Mouse (Mus musculus): ENCODE measurements around the gene Pdgfd.
"Not testable (repeated sequence)": the region's sequence is repeated elsewhere in the genome, so short reads cannot be mapped to it uniquely, and the experiment has no call there.

Gene Pdgfd

DNA sequence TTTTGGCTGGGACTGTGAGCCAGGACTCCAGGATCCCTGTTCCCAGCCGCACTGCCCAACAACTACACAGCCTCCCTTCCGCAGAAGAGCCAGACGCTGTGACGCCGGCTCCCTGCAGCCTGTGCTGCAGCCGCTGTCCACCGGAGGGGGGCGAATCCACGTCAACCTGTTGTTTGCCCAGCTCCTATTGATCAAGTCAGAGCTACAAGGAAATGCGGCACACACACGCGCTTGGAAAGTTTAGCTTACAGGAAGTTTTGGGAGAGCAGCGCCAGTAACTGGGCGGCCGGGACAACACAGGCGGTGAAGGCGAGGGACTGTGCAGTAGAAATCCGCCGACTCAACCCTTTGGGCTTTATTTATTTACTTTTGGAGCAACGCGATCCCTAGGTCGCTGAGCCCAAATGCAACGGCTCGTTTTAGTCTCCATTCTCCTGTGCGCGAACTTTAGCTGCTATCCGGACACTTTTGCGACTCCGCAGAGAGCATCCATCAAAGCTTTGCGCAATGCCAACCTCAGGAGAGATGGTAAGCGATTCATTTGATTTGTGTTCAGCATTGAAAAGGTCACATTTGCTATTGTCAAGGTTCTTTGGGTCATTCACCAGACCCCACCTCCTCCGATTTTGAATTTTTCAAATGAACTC is at the start of gene Pdgfd:
Gene Pdgfd (plus strand): TSS at position 194 of the 647 bp plus-strand sequence.
- DNase-seq (ENCODE audit: low spot score): peak; percentile 50

- no peak for DNase-seq (ENCODE audit: low spot score)
Measured at GRCm38 (mm10) chr9:6169038-6169431, 651 bp downstream of the Pdgfd start.

GRCm38 (mm10) chr9:6170962-6171361 is 2.6 kb downstream of the Pdgfd start:
- no peak for DNase-seq (ENCODE audit: low spot score)

DNA sequence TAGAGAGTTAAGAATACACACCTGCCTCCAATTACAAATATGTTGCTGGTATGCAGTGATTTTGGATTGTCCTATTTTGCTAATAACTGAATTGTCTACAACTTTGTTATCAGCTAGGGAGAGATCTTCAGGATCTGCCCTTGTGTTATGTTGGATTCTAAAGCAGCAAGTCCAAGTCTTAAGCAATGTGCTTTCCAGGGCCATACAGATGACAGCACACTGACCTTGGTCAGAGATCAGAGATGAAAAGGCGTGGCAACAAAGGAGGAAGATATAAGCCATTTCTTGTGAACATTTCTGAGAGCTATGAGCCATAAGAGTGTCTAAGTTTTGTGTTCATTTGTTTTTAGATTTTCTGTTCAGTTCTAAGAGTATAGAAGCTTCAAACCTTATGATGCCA is 4.9 kb downstream of the Pdgfd start:
- no peak for DNase-seq (ENCODE audit: low spot score)

DNA sequence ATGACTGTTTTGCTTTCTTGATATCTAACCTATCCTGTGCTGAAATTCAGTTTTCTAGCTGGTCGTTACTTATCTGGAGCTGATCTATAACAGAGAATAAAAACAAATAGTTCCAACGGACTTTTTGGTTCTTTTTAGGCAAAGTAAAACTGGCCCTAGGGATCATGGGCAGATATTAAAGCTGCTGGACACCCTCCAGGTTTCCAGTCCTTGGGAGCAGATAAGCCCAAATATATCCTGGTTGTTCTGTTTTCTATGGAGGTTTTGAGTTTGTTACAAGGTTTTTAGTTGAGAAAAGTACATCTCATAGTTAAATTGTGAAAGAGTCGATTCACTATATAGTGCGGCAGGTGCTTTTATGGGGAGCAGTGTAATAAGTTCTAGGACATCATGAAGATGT is 7.3 kb downstream of the Pdgfd start:
- DNase-seq (ENCODE audit: low spot score): no peak

- DNase-seq (ENCODE audit: low spot score): no peak
Measured at GRCm38 (mm10) chr9:6182307-6182923, 14.0 kb downstream of the Pdgfd start.

GRCm38 (mm10) chr9:6187955-6188354 is 19.6 kb downstream of the Pdgfd start:
- no peak for DNase-seq (ENCODE audit: low spot score)

- no peak for DNase-seq (ENCODE audit: low spot score)
Measured at GRCm38 (mm10) chr9:6193352-6193751, 25.0 kb downstream of the Pdgfd start.

- DNase-seq (ENCODE audit: low spot score): no peak
Measured at GRCm38 (mm10) chr9:6212862-6213261, 44.5 kb downstream of the Pdgfd start.

DNA sequence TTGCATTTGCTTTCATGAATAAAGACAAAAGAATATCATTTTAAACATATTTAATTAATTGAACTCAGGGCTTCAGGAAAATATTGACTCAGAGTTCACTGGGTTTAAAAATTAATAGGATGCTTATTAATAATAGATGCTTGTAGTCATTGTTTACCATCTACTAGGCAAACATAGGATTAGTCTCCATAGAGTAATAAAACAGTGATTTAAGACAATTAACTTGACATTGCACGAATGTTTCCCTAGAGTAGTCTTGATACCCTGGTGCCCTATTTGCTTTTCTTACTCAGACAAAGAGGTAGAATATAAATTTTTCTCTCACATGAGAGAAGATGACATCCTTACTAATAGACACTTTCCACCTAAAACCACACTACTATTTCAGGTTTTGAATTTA is 49.1 kb downstream of the Pdgfd start:
- DNase-seq (ENCODE audit: low spot score): no peak

DNA sequence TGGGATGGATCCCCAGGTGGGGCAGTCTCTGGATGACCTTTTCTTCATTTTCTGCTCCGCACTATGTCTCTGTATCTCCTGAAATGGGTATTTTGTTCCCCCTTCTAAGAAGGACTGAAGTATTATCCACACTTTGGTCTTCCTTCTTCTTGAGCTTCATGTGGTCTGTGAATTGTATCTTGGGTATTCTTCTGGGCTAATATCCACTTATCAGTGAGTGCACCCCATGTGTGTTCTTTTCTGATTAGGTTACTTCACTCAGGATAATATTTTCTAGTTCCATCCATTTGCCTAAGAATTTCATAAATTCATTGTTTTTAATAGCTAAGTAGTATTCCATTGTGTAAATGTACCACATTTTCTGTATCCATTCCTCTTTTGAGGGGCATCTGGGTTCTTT is 67.6 kb downstream of the Pdgfd start:
- not testable (repeated sequence) for DNase-seq (ENCODE audit: low spot score)

GRCm38 (mm10) chr9:6250320-6250719 is 81.9 kb downstream of the Pdgfd start:
- DNase-seq (ENCODE audit: low spot score): no peak

DNA sequence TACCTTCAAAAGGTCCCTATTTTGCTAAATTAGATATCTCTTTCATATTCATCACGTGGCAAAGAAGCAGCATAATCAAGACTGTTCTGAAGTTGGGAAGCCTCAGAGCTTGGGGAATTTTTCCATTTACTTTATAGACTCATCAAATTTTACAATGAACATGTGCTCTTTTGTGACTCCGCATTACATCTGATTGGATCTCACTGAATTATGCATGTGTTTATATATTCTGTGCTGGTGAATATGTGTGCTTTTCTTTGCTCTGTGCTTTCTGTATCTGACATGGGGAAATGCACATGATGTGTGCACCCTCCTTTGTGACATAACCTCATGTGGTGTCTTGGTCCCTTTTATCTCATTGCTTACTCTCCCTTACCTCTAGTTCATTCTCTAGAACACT is 83.6 kb downstream of the Pdgfd start:
- no peak for DNase-seq (ENCODE audit: low spot score)

GRCm38 (mm10) chr9:6257072-6257471 is 88.7 kb downstream of the Pdgfd start:
- DNase-seq (ENCODE audit: low spot score): no peak

GRCm38 (mm10) chr9:6264820-6265219 is 96.4 kb downstream of the Pdgfd start:
- no peak for DNase-seq (ENCODE audit: low spot score)

DNA sequence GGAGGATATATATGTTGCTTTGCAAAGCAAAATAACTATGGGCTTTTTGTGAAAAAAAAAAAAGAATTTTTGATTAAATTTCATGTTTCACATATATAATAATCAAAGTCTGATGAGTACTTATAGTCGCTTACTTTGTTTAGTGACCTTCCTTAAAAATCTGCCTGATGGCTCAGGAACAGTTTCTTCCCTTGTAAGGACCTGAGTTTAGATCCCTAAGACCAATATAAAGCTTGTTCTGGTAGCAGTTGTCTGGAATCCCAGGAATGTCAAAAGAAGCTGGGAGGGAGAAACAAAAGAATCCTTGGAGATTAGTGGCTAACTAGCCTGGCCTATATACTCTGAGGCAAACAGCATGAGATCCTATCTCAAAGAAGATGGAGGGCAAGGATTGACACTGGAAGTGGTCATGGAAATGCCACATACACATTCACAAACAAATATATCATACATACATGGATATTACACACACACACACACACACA is 101.5 kb downstream of the Pdgfd start, which contains the start of gene Ddi1:
Gene Ddi1 (minus strand): TSS at position 51 of the 485 bp plus-strand sequence.
- DNase-seq (ENCODE audit: low spot score): no peak

- no peak for DNase-seq (ENCODE audit: low spot score)
Measured at GRCm38 (mm10) chr9:6276395-6276794, 108.0 kb downstream of the Pdgfd start.

GRCm38 (mm10) chr9:6277526-6277925 is 109.1 kb downstream of the Pdgfd start:
- no peak for DNase-seq (ENCODE audit: low spot score)

DNA sequence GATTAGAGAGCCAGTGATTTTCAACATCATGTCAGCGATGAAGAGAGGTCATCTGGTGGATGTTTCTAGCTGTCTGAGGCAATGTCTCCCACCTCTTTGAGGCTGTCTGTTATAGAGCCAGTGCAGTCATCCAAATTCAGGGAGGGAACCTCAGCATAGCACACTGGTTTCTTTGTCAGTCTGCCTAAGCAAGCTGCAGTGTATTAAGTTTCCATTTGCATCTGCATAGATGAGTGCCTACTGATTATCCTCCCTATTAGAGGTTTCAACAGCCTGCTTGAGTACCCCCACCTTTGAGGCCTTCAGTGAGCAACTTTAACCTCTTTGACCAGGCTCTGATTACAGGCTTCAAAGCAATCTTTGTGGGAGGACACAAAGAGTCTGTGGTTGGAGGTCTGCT is 118.4 kb downstream of the Pdgfd start:
- DNase-seq (ENCODE audit: low spot score): no peak

DNA sequence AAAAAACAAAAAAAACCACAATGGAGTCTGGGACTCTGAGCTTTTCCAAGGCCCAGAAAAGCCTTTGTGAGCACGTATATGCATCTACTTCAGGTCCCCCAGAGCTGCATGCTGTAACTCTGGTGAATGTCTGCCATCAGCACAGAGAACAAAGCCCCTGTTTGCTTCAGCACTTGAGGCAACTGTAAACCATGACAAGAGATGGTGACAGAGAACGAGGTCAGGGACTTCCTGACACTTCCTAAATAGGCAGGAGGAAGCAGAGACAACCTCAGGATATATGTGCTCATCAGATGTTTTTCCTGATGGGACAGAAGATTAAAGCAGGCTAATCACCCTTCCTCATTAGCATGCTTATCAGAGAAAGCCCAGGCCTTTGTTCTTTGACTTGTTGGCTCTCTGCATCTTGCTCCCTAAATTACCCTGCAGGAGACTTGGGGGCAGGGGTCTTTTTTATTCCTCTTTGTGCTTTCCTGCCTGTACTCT is 120.9 kb downstream of the Pdgfd start:
- DNase-seq (ENCODE audit: low spot score): no peak

DNA sequence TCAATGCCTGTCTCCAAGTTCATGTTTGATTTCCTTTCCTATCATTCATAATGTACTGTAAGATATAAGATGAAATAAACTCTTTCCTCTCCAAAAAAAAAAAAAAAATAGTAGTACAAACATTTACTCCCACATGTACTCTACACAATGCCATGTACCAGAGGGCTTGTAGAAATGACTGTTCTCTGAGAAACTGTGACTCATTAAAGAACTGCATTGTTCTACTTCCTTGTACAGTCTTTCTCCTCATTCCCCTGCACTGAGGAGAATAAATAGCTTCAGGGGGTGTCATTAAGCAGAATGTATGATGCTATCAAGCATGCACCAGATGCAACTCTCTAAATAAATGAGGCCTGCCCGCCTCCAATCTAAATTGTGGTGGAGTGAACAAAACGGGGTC is 130.2 kb downstream of the Pdgfd start:
- no peak for DNase-seq (ENCODE audit: low spot score)

- no peak for DNase-seq (ENCODE audit: low spot score)
Measured at GRCm38 (mm10) chr9:6302050-6302449, 133.7 kb downstream of the Pdgfd start.

DNA sequence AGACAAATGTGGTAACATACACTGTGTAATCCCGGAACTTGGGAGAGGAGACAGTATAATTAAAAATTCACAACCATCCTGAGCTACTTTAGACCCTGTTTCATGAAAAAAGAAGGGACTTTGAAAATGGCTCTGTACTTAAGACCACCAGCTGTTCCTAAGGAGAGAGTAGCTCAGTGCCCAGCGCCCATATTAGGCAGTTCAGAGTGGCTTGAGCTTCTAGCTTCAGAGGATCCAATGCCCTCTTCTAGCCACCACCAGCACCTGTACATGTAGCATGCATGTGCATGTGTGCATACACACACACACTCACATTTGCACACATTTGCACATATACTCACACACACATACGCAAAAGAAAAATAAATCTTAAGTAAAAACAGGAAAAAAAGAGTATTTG is 136.2 kb downstream of the Pdgfd start:
- no peak for DNase-seq (ENCODE audit: low spot score)

- no peak for DNase-seq (ENCODE audit: low spot score)
Measured at GRCm38 (mm10) chr9:6305847-6306246, 137.5 kb downstream of the Pdgfd start.
